Mouse (Mus musculus) cerebellum, adult 11 months (tissue): Measurements from ENCODE around the gene Exo5.

Experiments
- DNase-seq: peaks from one replicate; pipeline ENCODE4 v3.0.0; 2022

The Exo5 gene

DNA sequence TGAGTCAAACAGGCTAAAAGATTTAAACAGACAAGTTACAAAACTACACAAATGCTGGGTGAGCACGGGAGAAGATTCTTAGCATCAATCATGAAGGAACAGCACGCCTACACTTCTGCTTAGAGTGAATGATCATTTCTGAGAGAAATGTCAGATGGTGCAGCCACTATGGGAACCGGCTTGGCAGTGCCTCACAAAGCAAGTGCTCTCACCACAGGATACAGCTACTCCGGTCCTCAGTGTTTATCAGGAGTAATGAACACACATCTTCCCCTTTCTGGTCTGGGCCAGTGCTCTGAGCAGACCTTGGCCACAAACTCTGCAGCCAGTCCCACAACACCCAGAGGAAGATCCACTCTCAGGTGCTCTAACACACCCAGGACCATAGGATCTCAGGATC, 20.3 kb downstream of the Exo5 start:
- DNase-seq, result no peak

DNA sequence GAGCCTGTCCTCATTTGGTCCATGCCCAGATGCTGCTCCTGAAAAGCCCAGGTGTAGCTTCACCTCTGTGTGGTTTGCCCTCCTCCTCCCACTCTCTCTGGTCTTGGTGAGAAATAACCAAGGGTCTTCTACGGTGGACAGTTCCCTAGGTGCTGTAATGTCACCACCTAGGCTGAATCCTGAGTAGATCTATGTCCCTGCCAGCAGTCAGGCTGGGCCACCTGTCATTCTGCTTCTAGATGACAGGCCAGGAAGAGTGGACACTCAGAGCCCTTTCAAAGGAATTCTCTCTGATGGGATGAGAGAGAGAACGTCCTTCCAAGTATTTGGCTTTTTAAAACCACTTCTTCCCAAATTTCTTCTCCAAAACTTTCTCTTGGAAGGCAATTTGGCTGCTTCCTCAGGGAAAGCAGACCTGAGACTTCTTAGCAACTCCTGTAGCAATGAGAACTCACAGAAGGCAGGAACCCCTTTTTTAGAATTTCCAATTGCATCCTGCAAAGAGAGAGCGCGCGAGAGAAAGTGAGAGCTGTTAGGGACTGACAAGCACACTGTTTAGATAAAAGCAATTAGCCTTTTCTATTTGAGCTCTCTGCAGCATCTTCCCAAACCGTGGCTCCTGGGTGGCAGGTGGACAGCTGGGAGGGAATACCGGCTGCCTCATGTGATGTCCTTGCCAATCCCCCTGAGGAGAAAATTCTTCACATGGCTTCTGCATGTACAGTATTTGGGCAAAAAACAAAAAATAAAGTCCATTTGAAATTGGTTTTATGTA, 28.8 kb downstream of the Exo5 start:
- DNase-seq, result no peak

DNA sequence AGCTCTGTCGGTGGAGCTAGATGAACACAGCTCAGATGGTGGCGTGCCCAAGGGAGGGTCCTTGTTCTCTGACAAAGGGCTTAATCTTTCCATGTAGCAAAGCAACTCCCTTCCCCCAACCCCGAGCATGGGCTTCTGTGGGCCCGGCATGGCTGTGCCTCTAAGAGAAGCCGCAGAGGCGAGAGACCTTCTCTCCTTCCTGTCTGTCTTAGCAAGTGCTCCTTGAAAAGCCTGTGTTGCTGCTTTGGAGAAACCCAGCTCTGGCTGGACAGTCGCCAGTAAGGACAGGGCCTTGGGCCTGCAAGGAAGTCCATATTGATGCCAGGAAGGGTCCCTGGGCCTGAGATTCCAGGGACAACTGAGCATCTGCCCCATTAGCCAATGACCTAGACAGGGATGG, 29.6 kb downstream of the Exo5 start:
- no peak for DNase-seq

DNA sequence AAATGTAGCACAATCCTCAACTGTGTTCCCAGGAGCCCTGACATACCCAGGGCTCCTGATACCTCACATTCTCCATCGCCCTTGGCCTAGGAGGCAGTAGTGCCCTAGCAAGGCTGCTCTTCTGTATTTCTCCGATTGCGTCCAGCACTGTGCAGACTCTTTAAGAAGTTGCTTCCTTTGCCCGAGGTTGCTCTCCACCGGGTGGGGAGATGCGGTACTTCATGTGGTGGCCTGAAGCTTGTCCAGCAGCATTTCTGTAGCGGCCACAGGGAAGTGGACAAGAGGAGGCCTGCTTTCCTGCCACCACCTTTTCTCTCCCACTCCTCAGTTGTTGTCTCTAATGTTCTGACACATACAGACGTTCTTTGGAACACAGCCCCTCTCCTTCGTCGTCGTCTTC, 30.2 kb downstream of the Exo5 start:
- no peak for DNase-seq

DNA sequence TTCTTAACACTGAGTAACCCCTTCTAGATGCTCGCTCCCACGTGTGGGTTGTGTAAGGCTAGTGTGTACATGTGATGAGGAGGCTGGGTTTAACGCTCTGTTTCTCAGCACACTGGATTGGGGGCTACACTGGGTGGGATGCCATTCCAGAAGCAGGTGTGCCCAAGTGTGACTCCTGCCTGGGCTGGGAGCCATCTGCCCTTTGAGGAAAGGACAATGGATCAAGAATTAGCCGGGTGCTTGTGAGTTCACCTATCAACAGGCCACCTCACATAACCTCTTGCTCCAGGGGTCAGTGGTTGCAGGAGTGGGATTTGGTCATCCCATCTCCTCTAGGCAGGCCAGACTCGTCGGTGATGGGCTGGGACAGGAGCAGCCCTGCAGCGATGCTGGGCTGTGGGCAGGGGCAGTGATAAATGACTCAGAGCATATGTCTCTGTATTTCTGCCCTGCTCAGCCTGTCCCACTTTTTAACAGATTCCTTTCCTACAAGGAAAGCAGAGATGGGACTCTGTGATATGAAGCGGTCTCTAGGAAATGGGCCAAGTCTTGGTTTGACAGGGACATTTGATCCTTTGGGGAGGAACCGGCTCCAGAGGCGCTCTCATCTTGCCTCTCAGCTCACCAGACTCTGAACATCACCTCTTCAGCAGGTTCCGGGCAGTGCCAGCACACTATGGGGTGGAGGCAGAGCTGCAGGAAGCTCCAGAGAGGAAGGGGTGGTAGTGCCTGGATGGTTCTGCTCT, 31.0 kb downstream of the Exo5 start:
- DNase-seq, result peak; percentile 57

DNA sequence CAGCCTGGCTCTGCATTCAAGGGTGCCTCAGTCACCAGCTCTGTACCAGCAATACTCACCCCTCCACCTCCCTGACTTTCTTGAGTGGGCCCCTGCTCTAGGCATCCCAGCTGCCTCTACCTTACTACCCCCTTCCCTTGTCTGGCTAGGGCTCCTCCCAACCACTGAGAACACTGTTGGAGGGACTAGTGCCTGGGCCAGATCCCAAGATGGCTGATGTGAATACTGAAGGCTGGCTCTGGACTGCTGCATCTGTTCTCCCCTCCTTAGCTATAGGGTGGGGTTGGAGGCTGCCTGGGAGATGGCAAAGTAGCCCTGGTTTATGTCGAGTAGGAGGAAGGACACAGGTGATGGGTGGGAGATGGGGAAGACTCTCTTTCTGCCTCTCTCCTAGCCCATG, 32.3 kb downstream of the Exo5 start:
- no peak for DNase-seq

DNA sequence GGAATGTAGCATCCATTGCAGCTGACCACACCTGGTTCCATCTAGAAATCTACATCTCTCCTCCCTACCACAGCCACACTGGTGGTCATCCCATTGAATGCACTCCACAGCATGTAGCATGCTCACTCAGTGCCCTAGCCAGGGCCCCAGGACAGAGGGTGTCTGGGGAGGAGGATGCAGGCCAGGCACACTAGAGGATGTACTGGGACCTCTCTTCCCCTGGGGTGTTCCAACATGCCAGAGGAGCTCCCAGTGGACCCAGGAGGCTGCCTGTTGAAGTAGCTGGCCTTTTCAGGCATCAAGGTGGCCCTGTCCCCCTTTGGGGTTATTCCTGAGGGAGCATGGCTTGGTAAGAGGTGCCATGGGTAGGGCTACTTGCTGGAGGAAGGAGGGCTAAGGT, 32.9 kb downstream of the Exo5 start:
- DNase-seq, result no peak

DNA sequence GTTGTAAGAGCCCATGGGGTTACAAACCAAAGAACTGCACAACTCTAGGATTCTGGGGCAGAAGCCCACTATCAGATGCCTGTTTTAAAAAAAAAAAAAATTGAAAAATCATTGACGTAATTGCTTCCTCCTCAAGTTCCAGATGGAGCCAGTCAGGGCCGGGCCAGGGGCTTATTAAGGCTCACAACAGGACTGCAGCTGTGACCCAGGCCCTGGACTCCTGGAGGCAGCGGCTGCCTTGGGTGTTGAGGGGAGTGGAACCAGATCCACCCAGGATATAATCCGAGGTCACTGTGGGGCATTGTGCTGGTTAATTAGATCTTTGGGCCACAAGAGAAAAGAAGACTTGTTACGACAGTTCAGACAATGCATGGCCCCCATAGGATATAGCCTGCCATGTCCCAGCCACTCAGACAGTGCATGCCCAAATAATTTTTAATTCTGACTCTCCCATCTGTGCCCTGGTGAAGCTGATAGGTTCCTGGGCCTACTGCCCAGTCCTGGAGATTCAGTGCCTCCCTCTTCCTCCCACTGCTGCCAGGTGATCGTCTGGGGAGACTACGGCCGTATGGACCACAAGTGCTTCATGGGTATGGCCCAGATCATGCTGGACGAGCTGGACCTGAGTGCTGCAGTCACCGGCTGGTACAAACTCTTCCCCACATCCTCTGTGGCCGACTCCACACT, 33.9 kb downstream of the Exo5 start:
- DNase-seq, result peak; percentile 88

DNA sequence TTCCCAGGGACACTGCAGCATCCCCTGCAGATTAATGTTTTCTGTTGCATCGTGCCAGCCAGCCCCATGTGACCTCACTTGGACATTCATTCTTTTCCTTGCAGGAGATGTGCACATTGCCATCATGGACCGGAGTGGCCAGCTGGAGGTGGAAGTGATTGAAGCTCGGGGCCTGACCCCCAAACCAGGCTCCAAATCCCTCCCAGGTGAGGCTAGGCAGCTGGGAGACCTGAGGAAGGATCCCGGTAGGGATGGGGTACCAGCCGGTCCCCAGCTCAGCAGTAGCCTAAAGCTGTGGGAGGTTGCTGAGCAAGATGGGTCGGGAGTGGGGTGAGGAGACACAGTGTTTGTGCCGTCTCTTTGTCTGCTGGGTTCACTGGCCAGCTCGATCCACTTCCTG, 35.9 kb downstream of the Exo5 start:
- DNase-seq, result no peak

DNA sequence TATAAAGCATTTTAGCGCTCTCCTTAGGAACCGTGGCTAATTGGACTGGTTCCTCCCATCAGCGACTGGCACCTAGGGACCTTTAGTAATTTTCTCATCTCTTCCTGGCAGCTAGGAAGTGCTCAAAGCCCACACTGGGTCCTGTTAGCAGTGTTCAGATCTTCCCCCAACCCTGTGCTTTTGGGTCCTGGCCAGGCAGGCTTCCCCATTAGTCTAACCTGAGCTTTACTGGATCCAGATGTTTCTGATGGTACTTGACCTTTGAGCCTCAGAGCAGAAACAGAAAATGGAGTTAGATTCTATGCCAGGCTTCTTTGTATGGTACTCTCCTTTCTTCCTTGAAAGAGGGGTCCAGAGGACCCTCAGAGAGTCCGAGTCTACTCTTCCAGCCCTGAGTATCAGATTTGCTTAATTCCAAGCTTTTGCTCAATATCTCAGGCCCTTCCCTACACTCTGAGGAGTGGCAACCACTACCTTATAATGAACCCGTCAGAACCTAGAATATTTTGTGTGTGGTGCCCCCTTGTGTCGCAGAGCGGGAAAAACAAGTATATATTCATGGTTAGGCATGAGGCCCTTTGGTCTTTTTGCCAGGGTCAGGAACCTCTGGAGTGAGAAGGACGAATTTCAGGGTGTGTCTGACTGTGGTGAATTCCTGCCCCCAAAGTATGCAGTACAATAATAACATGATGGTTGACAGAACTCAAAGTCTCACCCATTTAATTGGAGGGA, 37.3 kb downstream of the Exo5 start:
- peak; percentile 71 for DNase-seq

DNA sequence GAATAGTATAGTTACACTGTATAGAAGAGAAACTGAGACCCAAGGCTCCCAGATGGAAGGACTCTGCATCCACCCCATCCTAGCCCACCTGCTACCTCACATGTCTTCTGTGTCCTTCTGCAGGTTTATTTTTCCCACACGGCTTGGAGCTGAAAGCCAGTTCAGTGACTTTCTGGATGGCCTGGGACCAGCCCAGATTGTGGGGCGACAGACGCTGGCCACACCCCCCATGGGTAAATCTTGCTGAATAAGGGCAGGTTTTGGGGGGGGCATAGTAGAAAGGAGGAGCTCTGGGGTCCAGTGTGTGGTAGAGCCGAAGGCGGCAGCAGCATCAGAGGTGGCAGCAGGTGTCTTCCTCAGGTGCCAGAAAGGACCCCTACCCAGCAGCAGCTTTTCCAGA, 38.0 kb downstream of the Exo5 start:
- no peak for DNase-seq

DNA sequence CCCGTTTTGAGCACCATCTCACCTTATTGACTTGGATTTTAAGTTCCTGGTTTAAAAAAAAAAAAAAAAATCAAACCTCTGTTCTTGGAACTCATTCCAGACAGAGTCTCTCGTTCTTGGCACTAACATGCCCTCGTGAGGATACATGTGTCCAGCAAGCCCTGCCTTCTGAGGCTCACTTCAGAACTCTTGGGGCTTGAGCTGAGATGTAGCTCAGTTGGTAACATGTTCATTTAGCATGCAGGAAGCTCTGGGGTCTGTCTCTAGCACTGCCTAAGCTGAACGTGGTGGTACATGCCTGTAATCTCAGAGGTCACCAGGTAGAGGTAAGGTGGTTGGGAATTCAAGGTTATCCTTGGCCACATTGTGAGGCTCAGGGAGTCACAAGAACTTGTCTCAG, 38.7 kb downstream of the Exo5 start:
- DNase-seq, result no peak

DNA sequence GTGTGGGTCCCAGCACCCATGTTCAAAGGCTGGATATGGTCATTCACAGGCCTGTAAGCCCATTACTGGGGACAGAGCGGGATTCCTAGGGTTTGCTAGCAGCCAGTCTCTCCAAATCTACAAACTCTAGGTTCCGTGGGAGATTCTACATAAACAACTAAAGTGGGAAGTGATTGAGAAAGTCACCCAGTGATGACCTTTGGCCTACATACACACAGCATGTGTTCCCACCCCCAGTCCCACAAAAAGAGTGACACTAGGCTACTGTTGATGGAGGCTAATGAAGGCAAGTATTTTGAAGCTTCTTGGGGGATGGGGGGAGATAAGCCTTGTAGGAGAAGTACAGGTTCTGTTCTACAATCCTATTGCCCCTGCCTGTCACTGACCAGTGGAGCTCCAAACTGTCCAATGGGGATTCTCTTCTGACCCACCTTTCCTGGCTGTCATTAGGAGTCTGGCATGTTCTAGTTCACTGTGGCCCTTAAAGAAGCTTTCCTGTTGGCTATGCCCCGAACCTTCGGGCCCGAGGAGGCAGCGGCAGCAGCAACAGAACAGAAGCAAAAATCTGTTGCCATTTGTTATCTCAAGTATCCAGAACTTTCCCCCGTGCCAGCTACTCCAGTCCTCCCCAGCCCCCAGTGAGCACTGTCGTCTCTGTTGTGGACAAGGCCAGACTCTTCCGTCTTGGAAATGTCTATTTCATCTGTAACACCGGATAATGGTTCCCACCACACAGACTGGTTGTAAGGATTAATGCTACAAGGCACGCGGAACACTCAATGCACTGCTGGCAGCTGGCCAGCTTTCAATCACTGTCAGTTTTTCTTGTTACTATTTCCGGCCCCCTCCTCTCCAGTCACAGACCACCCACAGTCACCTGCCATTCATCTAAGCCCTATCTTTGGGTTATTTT, 39.4 kb downstream of the Exo5 start:
- DNase-seq, result no peak

DNA sequence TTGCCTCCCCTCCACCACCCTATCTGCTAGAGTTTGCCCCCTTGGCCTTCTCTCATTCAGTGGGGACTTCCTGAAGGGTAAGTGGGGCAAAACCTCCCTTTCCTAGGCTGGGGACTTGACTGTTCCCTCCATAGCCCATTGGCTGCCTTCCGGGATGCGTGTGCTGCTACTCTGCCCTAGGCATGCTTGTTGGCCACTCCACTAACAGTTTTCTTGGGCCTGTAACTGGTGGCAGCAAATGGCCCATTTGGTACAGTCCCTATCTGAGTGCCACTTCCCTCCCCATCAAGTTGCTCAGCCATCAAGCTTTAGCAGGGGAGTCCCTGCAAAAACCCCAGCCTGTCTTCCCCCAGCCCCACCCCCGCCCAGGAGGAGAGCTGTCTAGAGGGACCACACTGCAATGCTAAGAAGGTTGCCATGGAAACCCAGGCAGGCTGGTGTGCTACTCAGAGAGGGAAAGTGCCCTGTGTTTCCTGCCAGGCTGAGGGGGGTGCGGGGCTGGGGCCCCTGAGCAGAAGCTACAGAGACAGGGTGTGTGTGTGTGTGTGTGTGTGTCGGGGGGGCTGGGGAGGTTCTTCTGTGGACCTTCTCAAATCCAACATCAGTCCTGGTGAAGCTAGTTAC, 42.7 kb downstream of the Exo5 start:
- no peak for DNase-seq

DNA sequence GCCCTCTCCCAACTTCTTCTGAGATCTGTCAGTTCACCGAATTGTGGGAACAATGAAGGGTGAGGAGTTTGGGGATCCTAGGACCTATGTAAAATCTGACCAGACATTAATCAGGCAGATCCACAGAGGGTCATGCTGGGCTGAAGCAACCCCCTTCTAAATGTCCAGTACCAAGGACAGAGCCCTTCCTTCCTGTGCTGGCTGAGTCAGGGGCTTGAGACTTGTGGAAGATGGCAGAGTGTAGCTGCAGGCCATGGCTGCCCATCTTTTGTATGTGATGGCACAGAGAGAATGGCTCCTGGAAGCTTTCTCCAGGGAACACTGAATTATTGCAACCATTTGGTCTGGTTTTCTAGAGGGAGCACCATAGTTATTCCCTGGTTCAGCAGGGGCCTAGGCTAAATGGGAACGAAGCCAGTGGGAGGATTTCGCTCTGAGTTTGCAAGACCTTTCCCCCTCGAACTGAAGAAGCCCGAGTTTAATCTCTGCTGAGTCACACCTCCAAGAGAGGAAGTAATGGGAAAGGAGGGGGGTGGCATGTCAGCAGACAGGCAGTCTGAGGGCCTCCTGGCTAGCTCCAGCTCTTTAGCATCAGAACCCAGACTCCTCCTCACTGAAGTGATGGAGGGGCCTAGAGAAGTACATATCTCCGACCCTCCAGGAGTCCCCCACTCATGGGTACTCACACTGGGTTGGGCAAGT, 43.9 kb downstream of the Exo5 start:
- DNase-seq, result no peak

DNA sequence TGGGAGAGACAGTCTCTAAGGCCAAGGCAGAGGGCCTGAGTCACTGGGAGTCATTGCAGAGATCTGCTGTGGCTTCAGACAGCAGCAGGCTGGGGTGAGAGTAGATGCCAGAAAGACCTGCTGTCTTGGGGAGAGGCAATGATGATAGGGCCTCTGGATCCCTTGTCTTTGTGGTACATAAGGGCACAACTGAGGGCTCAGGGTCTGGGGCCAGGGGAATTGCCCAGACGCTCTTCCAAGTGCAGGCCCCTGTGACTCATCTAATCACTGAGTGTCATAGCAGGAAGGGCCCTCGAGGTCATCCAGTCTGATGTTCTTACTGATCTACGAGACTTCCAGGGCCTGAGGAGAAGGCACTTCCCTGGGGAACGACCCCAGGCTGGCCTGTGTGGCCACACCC, 45.4 kb downstream of the Exo5 start:
- no peak for DNase-seq

DNA sequence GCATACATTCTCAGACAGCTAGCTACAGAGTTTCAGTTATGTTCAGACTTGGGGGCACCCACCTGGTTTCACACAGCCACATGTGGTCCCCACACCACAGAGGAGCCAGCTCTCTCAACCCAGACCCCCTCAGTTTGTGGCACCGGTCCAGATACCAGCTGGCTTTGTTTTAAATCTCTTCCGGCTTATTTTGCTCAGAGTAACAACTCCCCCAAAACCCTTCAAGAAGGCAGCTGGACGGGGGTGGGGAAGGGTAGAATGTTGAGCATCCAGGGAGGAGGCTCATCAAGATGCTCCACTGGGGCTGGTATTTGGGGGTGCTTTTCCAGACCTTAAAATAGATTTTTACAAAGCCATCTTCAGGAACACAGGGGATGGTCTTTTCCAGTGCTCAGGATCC, 46.1 kb downstream of the Exo5 start:
- no peak for DNase-seq

DNA sequence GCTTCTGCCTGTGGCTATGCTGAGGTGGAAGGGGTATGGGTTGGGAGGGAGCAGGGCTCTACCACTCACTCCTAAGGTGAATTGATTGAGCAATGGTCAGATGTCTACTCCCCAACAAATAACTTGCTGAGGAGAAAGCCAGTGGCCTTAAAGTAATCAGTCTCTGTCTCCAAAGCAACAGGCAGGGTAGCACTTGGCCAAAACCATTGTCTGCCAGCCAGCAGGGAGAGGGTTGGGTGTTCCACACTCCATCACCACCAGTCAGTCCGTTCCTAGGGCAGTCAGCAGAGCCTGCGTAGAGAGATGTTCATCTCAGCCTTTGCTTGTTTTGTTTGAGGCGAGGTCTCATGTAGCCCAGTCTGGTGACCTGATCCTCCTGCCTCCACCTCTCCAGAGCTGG, 48.9 kb downstream of the Exo5 start:
- DNase-seq, result no peak
